Mouse (Mus musculus): ENCODE data around the gene Treml4. TPM values are rescaled to one million over a fixed set of nuclear protein-coding genes. Genes with fewer than 3 reads are reported as not detected.

Gene Treml4
- not detected for total RNA-seq (2022)

- no peak for DNase-seq (ENCODE audit: low spot score in 2 of 2)
These were observed at the start of gene Treml4 for GRCm38 (mm10) chr17:48263741-48264362. Treml4 (plus strand) TSS chr17:48264295.

GRCm38 (mm10) chr17:48215429-48215828, 48.7 kb upstream of the Treml4 start:
- no peak for DNase-seq (ENCODE audit: low spot score in 2 of 2)

GRCm38 (mm10) chr17:48230680-48231079, 33.4 kb upstream of the Treml4 start:
- no peak for DNase-seq (ENCODE audit: low spot score in 2 of 2)

- no peak for DNase-seq (ENCODE audit: low spot score in 2 of 2)
These were observed 31.6 kb upstream of the Treml4 start, which contains the start of gene Trem1 for GRCm38 (mm10) chr17:48232518-48232917. Trem1 (plus strand) TSS chr17:48232768.

GRCm38 (mm10) chr17:48233789-48234188, 30.3 kb upstream of the Treml4 start:
- no peak for DNase-seq (ENCODE audit: low spot score in 2 of 2)

GRCm38 (mm10) chr17:48234550-48234949, 29.5 kb upstream of the Treml4 start:
- no peak for DNase-seq (ENCODE audit: low spot score in 2 of 2)

- DNase-seq (ENCODE audit: low spot score in 2 of 2), result no peak
These were observed 28.2 kb upstream of the Treml4 start for GRCm38 (mm10) chr17:48235773-48236370.

GRCm38 (mm10) chr17:48237621-48238020, 26.5 kb upstream of the Treml4 start:
- DNase-seq (ENCODE audit: low spot score in 2 of 2), result no peak

GRCm38 (mm10) chr17:48247221-48247928, 16.7 kb upstream of the Treml4 start, which contains the start of gene Trem3:
Trem3 (plus strand) TSS chr17:48247777.
- DNase-seq (ENCODE audit: low spot score in 2 of 2), result no peak

- DNase-seq (ENCODE audit: low spot score in 2 of 2), result no peak
These were observed 15.1 kb upstream of the Treml4 start for GRCm38 (mm10) chr17:48249039-48249438.

GRCm38 (mm10) chr17:48249501-48249900, 14.6 kb upstream of the Treml4 start:
- no peak for DNase-seq (ENCODE audit: low spot score in 2 of 2)

- no peak for DNase-seq (ENCODE audit: low spot score in 2 of 2)
These were observed 13.5 kb upstream of the Treml4 start for GRCm38 (mm10) chr17:48250631-48251030.

GRCm38 (mm10) chr17:48256575-48256974, 7.5 kb upstream of the Treml4 start:
- no peak for DNase-seq (ENCODE audit: low spot score in 2 of 2)

- DNase-seq (ENCODE audit: low spot score in 2 of 2), result no peak
These were observed 2.2 kb upstream of the Treml4 start for GRCm38 (mm10) chr17:48261868-48262267.

- no peak for DNase-seq (ENCODE audit: low spot score in 2 of 2)
These were observed 567 bp downstream of the Treml4 start for GRCm38 (mm10) chr17:48264662-48265061.

- no peak for DNase-seq (ENCODE audit: low spot score in 2 of 2)
These were observed 2.0 kb downstream of the Treml4 start for GRCm38 (mm10) chr17:48266138-48266537.

- no peak for DNase-seq (ENCODE audit: low spot score in 2 of 2)
These were observed 2.7 kb downstream of the Treml4 start for GRCm38 (mm10) chr17:48266610-48267304.

GRCm38 (mm10) chr17:48267591-48267990, 3.5 kb downstream of the Treml4 start:
- no peak for DNase-seq (ENCODE audit: low spot score in 2 of 2)

- DNase-seq (ENCODE audit: low spot score in 2 of 2), result no peak
These were observed 4.2 kb downstream of the Treml4 start for GRCm38 (mm10) chr17:48268276-48268675.

GRCm38 (mm10) chr17:48269833-48270232, 5.7 kb downstream of the Treml4 start:
- DNase-seq (ENCODE audit: low spot score in 2 of 2), result no peak

GRCm38 (mm10) chr17:48272158-48272557, 8.1 kb downstream of the Treml4 start:
- no peak for DNase-seq (ENCODE audit: low spot score in 2 of 2)

GRCm38 (mm10) chr17:48272598-48272997, 8.5 kb downstream of the Treml4 start:
- DNase-seq (ENCODE audit: low spot score in 2 of 2), result no peak

Measured in layer of hippocampus, adult 8-10 months (tissue).